32 mouse cellular contexts compared by ENCODE assay signal in genomic region chr19:21307755-21308154, GRCm38 (mm10). TPM values are rescaled to one million over a fixed set of nuclear protein-coding genes. Genes with fewer than 3 reads are reported as not detected.
A peak's percentile ranks its signal among the peaks of the same experiment; 100 is the strongest.
DNase-seq lines count a peak whose midpoint lies in the region; ATAC-seq and TF ChIP-seq lines count a peak whose summit lies in the region.
"Had no signal": no experiment of that assay in that cellular context is flagged by ENCODE, and none has a peak within 500 bp of the region (broad histone marks: within the 10 kb centered on the region; RNA-seq: fewer than 3 reads in every experiment).

No protein-coding gene starts in this region.

- no peak overlapping the region for H3K4me3 ChIP-seq in lung, embryonic 16.5 days (ENCODE audit: low read length)
- H3K4me3 ChIP-seq in lung, adult 2 months (replicated peaks; ENCODE audit: extremely low read depth, low read depth, low read length), result no peak overlapping the region
- H3K4me3 ChIP-seq: heart, embryonic 15.5 days; intestine, embryonic 15.5 days; left cerebral cortex, adult 2 months; limb, embryonic 12.5 days; liver, embryonic 12.5 days; megakaryocyte, embryonic 14.5 days; midbrain, embryonic 13.5 days; neural tube, embryonic 15.5 days had no signal

- H3K9ac ChIP-seq in lung, embryonic 16.5 days (ENCODE audit: low read length), result no peak overlapping the region
- H3K9ac ChIP-seq: heart, embryonic 15.5 days; intestine, embryonic 15.5 days; limb, embryonic 12.5 days; liver, embryonic 12.5 days; liver, postnatal 0 days; midbrain, embryonic 13.5 days; neural tube, embryonic 15.5 days had no signal

- no peaks in the 10 kb centered on the region for H3K36me3 ChIP-seq in lung, embryonic 16.5 days (ENCODE audit: control insufficient read depth, insufficient read depth, low read length)
- H3K36me3 ChIP-seq: G1E; heart, embryonic 15.5 days; intestine, embryonic 15.5 days; limb, embryonic 12.5 days; liver, embryonic 12.5 days; midbrain, embryonic 13.5 days; neural tube, embryonic 15.5 days had no signal

- DNase-seq in layer of hippocampus, adult 18-20 months (ENCODE audit: low spot score in 2 of 2), result peak; percentile 8 to 42
- DNase-seq in layer of hippocampus, postnatal 25 days (ENCODE audit: extremely low spot score in 1 of 2, low spot score in 1 of 2), result no peak
- no peak for DNase-seq in lung, adult 2 months
- DNase-seq in brain, embryonic 14.5 days (ENCODE audit: low read depth), result peak; percentile 12
- peak; percentile 22 for DNase-seq in telencephalon, adult 2 months (ENCODE audit: low read depth, low spot score)
- no peak for DNase-seq in urinary bladder, postnatal 4 days (ENCODE audit: low spot score in 2 of 2)
- DNase-seq: adrenal gland, adult 8-10 months; B cell, adult 2 months; cerebellum, adult 11 months; cerebellum, adult 9-10 months; cerebellum, postnatal 36 days; gastrocnemius, postnatal 10 days; kidney, adult 8-10 months; kidney, postnatal 4 days; liver, postnatal 0 days; lung, postnatal 36 days; retina, postnatal 1 day; right cerebral cortex, postnatal 14 days; thymus, postnatal 14 days had no signal

- H3K9me3 ChIP-seq in lung, embryonic 16.5 days (ENCODE audit: control insufficient read depth, low read length), result no peaks in the 10 kb centered on the region
- H3K9me3 ChIP-seq: G1E; heart, embryonic 15.5 days; intestine, embryonic 15.5 days; limb, embryonic 12.5 days; liver, embryonic 12.5 days; megakaryocyte, embryonic 14.5 days; midbrain, embryonic 13.5 days; neural tube, embryonic 15.5 days had no signal

- H3K27me3 ChIP-seq in lung, embryonic 16.5 days (ENCODE audit: control insufficient read depth, insufficient read depth, low read depth, low read length), result no peaks in the 10 kb centered on the region
- H3K27me3 ChIP-seq: heart, embryonic 15.5 days; intestine, embryonic 15.5 days; limb, embryonic 12.5 days; liver, embryonic 12.5 days; megakaryocyte, embryonic 14.5 days; midbrain, embryonic 13.5 days; neural tube, embryonic 15.5 days had no signal

- 0 out of 2 replicates have a peak, but pooled peaks have one; percentile 57 for ATAC-seq in lung, embryonic 16.5 days (ENCODE audit: low read depth)
- ATAC-seq: forebrain, embryonic 14.5 days; hindbrain, postnatal 0 days; intestine, embryonic 15.5 days; liver, embryonic 12.5 days; liver, postnatal 0 days; midbrain, embryonic 13.5 days had no signal

- H3K4me1 ChIP-seq in lung, embryonic 16.5 days (replicated peaks; ENCODE audit: control insufficient read depth, insufficient read depth, low read length), result no peaks in the 10 kb centered on the region
- no peaks in the 10 kb centered on the region for H3K4me1 ChIP-seq in lung, adult 2 months (ENCODE audit: control insufficient read depth, insufficient read depth, low read length)
- H3K4me1 ChIP-seq: heart, embryonic 15.5 days; intestine, embryonic 15.5 days; limb, embryonic 12.5 days; liver, embryonic 12.5 days; midbrain, embryonic 13.5 days; neural tube, embryonic 15.5 days had no signal

- H3K4me2 ChIP-seq in lung, embryonic 16.5 days (ENCODE audit: low read depth, low read length), result no peak overlapping the region
- H3K4me2 ChIP-seq: heart, embryonic 15.5 days; intestine, embryonic 15.5 days; limb, embryonic 12.5 days; liver, embryonic 12.5 days; midbrain, embryonic 13.5 days; neural tube, embryonic 15.5 days had no signal

- TF ChIP-seq POLR2A in lung, adult 2 months (IDR thresholded peaks at IDR 0.05; ENCODE audit: borderline replicate concordance, extremely low read depth, low read depth, low read length), result no peak
- TF ChIP-seq POLR2A in brain, embryonic 14.5 days (IDR thresholded peaks at IDR 0.05; ENCODE audit: borderline replicate concordance, extremely low read depth, insufficient read depth, insufficient read length, poor library complexity, severe bottlenecking), result no peak

- WGBS in lung, embryonic 16.5 days, result 81% methylated on average over 3 of the region's 3 CpGs
- 76% methylated on average over 3 of the region's 3 CpGs for WGBS in lung, adult 2 months

- TF ChIP-seq CTCF in lung, adult 2 months (IDR thresholded peaks at IDR 0.05; ENCODE audit: insufficient read depth, low read length), result no peak
- TF ChIP-seq CTCF in brain, embryonic 14.5 days (IDR thresholded peaks at IDR 0.05; ENCODE audit: borderline replicate concordance, extremely low read depth, insufficient read depth, insufficient read length), result no peak

- H3K27ac ChIP-seq in lung, embryonic 16.5 days (ENCODE audit: low read length), result no peak overlapping the region
- H3K27ac ChIP-seq: heart, embryonic 15.5 days; hindbrain, postnatal 0 days; intestine, embryonic 15.5 days; kidney, postnatal 0 days; left cerebral cortex, adult 2 months; limb, embryonic 12.5 days; liver, embryonic 12.5 days; midbrain, embryonic 13.5 days; neural tube, embryonic 15.5 days had no signal

RNA-seq across cellular contexts. Expression of gene Zfand5, which starts 35.7 kb away (rescaled TPM):
- total RNA-seq in layer of hippocampus, adult 18-20 months (2021), result 100 to 1,000 TPM; 140 to 143 TPM
- 100 to 1,000 TPM; 150 to 156 TPM for total RNA-seq in layer of hippocampus, postnatal 25 days (2021)
- 64.9 and 68.0 TPM in 2 replicates for polyA plus RNA-seq in lung, embryonic 16.5 days (2015; fragmentation: Nextera tagmentation; extraction: Ambion mirVana)
- 15.6 and 20.0 TPM in 2 replicates for polyA plus RNA-seq in lung, adult 2 months (2012; rRNA removed)
- polyA plus RNA-seq in brain, embryonic 14.5 days (2012; rRNA removed), result 89.8 and 105 TPM in 2 replicates

Comparison
In these comparisons a context has a peak if more than half of its experiments do, and no peak if none do; other contexts are left out.
1. DNase-seq: peak in layer of hippocampus, adult 18-20 months (2 of 2), brain, embryonic 14.5 days (single experiment) and telencephalon, adult 2 months (single experiment); none in layer of hippocampus, postnatal 25 days (0 of 2), lung, adult 2 months (single experiment) and urinary bladder, postnatal 4 days (0 of 2).